Mouse (Mus musculus): ENCODE results near the gene Skap1.
"Not testable (repeated sequence)": the region's sequence is repeated elsewhere in the genome, so short reads cannot be mapped to it uniquely, and the experiment has no call there.

The Skap1 gene

DNA sequence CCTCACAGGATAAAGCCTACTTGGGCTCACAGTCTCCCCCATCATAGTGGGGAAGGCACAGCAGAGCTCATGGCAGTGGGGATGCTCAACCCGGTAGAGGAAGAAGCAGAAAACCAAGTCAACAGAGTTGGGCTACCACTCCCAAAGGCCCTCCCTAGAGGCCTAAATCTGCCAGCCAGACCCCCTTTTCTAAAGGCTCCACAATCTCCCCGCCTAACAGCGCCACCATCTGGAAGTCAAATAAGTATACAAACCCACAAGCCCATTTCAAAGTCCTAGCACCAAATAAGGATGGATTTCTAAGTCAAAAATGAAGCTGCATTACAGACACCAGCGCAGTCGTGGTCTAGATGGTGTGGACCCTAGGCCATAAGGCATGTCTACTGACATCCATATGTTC lies 227.9 kb downstream of the Skap1 start:
- no peak for DNase-seq (ENCODE audit: extremely low read depth, low read depth, low spot score)

DNA sequence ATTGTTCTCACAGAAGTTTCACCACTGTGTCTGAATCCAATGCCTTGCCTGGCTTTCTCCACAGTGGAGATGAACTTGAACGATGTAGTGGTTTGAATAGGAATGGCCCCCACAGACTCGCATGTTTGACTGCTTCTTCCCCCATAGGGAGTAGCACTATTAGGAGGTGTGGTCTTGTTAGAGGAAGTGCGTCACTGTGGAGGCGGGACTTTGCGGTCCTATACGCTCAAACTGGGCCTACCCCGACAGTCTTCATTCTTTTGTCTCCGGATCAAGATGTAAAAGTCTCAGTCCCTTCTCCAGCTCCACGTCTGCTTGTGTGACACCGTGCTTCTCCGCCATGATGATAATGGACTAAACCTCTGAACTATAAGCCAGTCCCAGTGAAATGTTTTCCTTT lies 229.0 kb downstream of the Skap1 start:
- no peak for DNase-seq (ENCODE audit: extremely low read depth, low read depth, low spot score)

- no peak for DNase-seq (ENCODE audit: extremely low read depth, low read depth, low spot score)
Measured at GRCm38 (mm10) chr11:96694774-96695173, 230.4 kb downstream of the Skap1 start.

- no peak for DNase-seq (ENCODE audit: extremely low read depth, low read depth, low spot score)
Measured at GRCm38 (mm10) chr11:96696168-96696727, 231.9 kb downstream of the Skap1 start.

DNA sequence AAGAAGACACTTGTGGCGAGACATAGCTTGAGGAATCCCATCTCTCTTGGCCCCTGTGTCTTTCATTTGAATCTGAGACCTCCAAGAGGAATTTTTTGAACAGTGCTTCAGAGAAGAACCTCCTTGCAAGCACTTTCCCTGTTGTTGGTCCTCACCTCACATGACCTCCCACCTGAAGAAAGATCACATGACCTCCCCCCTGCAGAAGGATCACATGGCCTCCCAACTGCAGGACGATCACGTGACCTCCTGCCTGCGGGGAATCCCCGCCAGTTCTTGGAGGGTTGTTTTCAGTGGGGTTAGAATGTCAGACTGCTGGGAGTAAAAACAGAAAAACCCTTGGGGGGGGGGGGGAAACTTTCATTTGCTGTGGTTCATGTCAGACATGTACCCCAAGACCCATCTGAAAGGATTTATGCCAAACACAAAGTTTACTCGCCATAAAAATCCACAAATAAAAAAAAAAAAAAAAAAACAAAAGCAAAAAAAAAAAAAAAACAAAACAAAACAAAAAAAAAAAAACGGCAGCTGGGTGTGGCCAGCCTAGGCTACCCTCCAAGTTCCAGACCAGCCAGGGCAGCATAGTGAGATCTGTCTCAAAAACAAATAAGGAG lies 232.6 kb downstream of the Skap1 start:
- DNase-seq (ENCODE audit: extremely low read depth, low read depth, low spot score) = no peak

DNA sequence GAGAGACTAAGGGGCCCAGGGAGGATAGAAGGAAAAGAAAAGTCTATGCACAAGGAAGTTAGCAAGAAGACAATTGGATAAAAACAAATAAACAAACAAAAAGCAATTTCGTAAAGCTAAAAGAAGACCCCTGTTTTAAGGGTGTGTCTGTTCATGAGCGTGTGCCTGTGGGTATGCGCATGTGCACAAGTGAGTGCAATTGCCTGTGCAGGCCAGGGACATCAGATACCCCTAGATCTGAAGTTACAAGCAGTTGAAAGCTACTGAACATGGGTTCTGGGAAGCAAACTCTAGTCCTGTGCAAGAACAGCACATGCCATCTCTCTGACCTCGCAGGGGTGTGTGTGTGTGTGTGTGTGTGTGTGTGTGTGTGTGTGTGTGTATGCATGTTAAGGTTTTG lies 233.1 kb downstream of the Skap1 start:
- no peak for DNase-seq (ENCODE audit: extremely low read depth, low read depth, low spot score)

DNA sequence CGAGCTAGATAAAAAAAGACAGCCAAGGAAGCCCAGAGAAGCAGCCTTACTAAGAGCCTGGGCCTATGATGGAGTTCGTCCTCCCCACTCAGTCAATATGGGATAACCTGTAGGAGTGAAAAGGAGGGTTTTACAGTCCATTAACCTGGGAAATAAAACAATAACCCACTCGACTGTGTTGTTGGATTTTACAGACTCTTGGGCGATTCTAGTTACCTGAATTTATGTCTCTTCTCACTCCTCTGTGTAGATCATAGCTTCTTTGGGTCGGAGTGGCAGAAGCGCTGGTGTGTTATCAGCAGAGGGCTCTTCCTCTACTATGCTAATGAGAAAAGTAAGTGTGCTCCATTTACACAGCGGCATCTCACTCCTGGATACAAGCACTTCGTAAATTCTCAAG lies 239.4 kb downstream of the Skap1 start:
- DNase-seq (ENCODE audit: extremely low read depth, low read depth, low spot score) = no peak

DNA sequence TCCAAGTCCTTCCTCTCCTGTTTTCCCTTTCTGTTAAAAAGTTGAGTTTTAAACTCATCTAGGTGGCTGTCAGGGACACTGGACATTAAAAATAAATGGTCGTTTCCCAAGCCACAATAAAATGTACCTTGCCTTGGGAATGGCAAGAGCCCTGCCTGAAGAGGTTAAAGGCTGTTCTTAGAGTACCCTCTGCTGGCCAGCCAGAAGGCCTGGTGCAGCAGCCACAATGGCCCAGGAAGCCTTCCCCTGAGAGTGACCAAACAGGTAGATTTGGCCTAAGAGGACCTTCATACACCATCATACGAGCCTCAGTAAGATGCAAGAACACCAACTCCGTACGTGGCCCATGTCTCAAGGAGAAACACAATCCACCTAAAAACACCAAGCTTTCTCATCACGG lies 246.9 kb downstream of the Skap1 start:
- DNase-seq (ENCODE audit: extremely low read depth, low read depth, low spot score) = no peak

- no peak for DNase-seq (ENCODE audit: extremely low read depth, low read depth, low spot score)
Measured at GRCm38 (mm10) chr11:96711670-96712069, 247.3 kb downstream of the Skap1 start.

DNA sequence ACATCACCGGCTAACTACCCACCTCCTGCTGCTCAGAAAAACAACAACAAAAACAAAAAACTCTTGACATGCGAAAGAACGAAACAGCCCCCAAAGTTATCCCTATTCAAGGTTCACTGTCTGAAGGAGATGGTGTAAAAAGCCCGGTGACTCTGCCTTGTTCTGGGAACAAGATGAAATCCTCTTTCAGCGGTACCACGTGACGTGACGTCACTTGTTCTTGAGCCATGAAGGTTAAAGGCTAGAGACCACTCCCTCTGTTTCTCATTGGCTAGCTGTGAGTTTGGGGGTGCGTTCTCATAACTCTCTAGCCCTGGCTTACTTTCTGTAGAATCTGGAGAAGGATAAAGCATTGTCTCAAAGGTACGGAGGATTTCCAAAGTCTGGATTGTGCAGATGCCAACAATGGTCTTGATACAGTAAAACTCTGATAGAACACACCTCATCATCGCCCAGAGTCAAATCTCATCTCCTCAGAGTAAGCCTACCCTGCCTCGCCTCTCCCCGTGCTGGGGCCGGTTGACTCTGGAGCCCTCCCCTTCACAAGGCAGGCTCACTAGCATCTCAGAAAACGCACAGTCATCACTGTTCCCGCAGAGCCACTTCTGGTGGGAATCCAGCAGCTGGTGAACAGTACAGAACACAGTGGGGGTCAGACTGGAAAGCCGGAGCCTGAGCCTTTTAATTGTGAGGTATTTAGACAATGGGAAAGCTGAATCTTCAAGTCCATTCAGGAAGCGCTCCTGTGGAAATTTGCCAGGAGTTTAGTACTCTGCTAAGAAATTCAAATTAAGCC lies 249.0 kb downstream of the Skap1 start:
- DNase-seq (ENCODE audit: extremely low read depth, low read depth, low spot score) = no peak

DNA sequence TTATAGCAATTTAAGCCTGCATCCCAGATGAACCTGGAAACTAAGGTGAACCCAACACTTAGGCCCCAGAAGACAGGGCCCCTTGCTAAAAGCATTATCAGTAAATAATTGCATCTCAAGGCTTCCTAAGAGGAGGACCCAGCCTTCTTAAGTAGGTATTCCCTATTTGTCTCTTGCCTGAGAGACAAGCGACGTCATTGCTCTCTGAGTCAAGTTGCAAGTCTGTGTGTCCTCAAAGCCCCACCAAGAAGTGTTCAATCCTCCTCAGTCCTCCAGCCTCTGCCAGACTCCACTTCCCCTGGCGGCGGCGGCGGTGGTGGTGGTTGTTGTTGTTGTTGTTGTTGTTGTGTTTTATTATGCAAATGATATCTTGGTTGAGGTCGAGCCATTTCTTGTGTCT lies 249.6 kb downstream of the Skap1 start:
- no peak for DNase-seq (ENCODE audit: extremely low read depth, low read depth, low spot score)

- not testable (repeated sequence) for DNase-seq (ENCODE audit: extremely low read depth, low read depth, low spot score)
Measured at GRCm38 (mm10) chr11:96715168-96715567, 250.8 kb downstream of the Skap1 start.

- DNase-seq (ENCODE audit: extremely low read depth, low read depth, low spot score) = no peak
Measured at GRCm38 (mm10) chr11:96718609-96719008, 254.2 kb downstream of the Skap1 start.

DNA sequence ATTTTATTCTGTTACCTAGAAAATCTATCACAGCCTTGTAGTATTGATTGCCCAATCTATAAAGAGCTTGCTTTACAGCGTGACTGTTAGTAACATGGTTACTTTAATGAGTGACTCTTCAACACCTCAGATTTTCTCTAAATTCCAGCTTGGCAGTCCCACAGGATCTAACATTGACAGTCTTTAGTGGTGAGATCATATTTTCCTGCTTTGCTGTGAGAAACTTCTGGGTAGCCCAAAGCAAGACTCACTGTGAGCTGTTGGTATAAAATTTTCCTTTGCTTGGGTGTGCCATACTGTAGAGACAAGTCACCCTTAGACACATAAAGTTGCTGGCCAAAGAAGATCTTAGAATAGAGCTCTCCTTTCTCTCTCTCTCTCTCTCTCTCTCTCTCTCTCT lies 261.4 kb downstream of the Skap1 start:
- no peak for DNase-seq (ENCODE audit: extremely low read depth, low read depth, low spot score)

DNA sequence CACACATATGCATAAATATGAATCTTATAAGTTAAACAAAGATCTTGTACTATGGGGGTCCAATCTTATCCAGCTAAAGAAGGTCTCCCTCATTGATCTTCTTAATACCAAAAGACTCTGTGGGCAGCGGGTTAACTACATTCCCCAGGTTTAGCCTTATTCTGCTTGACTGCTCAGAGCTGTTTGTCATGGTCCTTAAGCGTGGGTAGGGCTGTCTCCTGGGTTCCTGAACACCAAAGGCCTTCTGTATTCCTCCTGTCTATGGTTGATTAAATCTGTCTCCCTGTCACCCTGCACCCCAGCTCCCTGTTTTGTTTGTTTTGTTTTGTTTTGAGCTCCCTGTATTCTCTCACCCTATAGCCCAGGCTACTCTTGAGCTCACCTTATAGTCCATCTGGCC lies 264.2 kb downstream of the Skap1 start:
- no peak for DNase-seq (ENCODE audit: extremely low read depth, low read depth, low spot score)

DNA sequence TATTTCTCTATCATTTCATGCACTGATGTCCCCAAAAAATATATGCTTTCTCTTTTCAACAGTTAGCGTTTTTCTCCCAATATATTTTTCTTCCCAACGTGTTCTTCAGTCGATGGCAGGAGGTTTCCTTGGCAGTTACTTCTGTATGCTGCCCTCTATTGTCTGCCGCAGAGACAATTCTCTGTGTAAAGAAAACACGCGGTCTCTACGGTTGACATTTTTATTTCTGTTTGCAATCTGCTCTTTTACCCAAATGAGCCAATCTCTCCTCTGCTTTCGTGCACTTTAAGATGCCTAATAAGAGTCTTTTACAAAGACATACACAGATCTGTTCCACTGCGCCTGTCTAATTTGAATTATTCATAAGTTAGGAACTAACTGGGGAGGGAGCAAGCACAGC lies 265.1 kb downstream of the Skap1 start:
- DNase-seq (ENCODE audit: extremely low read depth, low read depth, low spot score) = no peak

GRCm38 (mm10) chr11:96730327-96730726 lies 265.9 kb downstream of the Skap1 start:
- DNase-seq (ENCODE audit: extremely low read depth, low read depth, low spot score) = no peak

DNA sequence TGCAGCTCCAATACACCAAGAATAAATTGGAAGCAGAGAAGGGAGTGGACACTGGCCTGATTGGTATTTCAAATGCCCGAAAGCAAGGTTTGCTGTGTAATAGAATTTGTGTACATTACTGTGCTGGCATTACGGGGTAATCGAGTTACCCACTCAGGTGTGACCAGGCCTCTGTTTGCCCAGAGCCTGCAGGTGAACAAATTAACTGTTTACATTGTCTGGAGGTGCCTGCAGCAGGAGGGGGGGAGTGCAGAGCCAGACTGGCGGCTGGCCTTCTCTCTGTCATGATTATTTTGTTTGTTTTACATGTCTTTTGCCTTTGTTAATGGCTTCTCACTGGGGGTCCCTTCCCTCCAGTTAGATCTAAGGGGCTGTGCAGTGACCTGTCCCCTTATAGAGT lies 268.3 kb downstream of the Skap1 start:
- DNase-seq (ENCODE audit: extremely low read depth, low read depth, low spot score) = no peak

- no peak for DNase-seq (ENCODE audit: extremely low read depth, low read depth, low spot score)
Measured at GRCm38 (mm10) chr11:96735908-96736307, 271.5 kb downstream of the Skap1 start.

GRCm38 (mm10) chr11:96736361-96736760 lies 272.0 kb downstream of the Skap1 start:
- no peak for DNase-seq (ENCODE audit: extremely low read depth, low read depth, low spot score)

GRCm38 (mm10) chr11:96737673-96738471 lies 273.5 kb downstream of the Skap1 start:
- DNase-seq (ENCODE audit: extremely low read depth, low read depth, low spot score) = no peak

DNA sequence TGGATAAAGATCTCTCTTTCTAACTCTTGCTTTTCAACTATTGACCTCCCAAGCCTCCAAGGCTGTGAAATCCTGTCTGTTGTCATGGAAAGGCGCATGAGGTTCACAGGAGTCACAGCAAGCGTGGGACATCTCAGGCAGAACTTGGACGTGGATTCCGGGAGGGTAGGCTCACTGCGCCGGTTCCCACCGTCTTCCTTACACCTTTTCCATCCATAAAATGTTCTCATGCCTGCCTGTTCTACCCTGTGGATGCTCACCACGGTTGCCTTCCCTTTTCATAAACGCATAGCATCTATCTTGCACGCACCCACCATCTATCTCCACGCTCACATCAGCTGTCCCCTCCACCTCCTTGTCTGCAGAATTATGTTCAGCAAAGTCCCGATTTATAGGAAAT lies 276.4 kb downstream of the Skap1 start:
- DNase-seq (ENCODE audit: extremely low read depth, low read depth, low spot score) = no peak

Measured in fat pad, adult 2 months (tissue).